Mouse (Mus musculus) olfactory bulb, adult 2 months (tissue): Measurements from ENCODE around the gene Kat5.

Experiments used
- CTCF ChIP-seq: fragments of 200-500 bp; IDR thresholded peaks from 2 replicates; pipeline ENCODE4 v1.5.1; 2012; ENCODE audit warnings: low read depth, mild to moderate bottlenecking, low read length, moderate library complexity; ENCODE audit not compliant: insufficient read depth
- POLR2A ChIP-seq: fragments of 200-500 bp; IDR thresholded peaks from 2 replicates; pipeline ENCODE4 v1.6.1; 2012; ENCODE audit warnings: mild to moderate bottlenecking, low read depth, low read length, moderate library complexity; ENCODE audit not compliant: insufficient read depth

DNA sequence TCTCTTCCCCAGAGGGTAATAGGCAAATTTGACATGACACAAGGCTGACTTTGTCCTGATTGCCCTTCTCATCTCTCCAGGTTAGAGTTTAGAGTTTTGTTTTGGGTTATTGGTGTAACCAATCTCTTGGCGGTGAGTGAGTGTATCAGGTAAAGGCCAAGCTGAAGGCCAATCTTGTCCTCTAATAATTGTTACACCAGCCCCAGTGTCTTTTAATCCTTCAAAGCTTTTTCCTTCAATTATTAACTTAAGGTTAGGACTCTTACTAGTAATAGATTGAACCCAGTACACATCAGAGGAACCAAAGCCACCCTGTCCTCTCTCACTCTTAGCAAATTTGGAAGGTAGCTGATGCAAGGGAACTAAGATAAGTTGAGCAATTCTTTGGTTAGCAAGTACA, 34.7 kb downstream of the Kat5 start:
- TF ChIP-seq POLR2A (no peak), CTCF (no peak)
